Mouse (Mus musculus) testis, adult 2 months (tissue): ENCODE measurements around the gene Necab3.

ENCODE experiments used
- CTCF ChIP-seq: fragments of 200-500 bp; IDR thresholded peaks from 2 replicates; pipeline ENCODE4 v1.5.1; 2012; ENCODE audit warnings: low read depth, mild to moderate bottlenecking, inconsistent platforms, low read length, moderate library complexity; ENCODE audit not compliant: control insufficient read depth, insufficient read depth, insufficient replicate concordance
- POLR2A ChIP-seq: fragments of 200-500 bp; IDR thresholded peaks from 2 replicates; pipeline ENCODE4 v1.6.1; 2012; ENCODE audit warnings: low read depth, mild to moderate bottlenecking, inconsistent platforms, low read length, moderate library complexity; ENCODE audit not compliant: control insufficient read depth

DNA sequence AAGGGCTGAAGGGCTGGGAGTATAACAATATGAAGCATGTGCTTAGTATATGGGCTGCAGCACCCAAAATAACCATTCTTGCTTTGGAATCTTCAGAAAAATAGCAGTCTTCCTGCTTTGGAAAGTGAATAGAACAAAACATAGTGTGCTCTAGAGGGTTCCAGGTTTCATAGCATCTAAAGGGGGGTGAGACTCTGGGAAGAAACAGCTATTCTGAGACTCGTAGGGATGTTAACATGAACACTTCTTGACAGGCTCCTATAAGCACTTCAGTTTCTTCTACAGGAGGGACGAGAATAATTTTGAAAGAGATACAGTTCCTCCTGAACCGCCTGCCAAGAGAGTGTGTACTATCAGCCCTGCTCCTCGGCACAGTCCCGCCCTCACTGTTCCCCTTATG, 41.3 kb downstream of the Necab3 start:
- TF ChIP-seq CTCF (no peak), POLR2A (no peak)
